Mouse (Mus musculus) hindbrain, embryonic 15.5 days (tissue): ENCODE measurements at regions not wholly inside any gene's neighbourhood (a gene's known extent, or its start where the extent isn't known, plus 50 kb on each side); places are given as distances from the start of the nearest gene placed in this dataset.

Source experiments
- ATAC-seq: fragments of 200-750 bp; cut with Nextera tagmentation; 2 replicates; pipeline ENCODE4 v1.8.0; 2017; ENCODE audit warnings: low read depth, moderate number of reproducible peaks, moderate TSS enrichment; ENCODE audit not compliant: low FRiP score
- H3K27ac ChIP-seq: fragments of 300-500 bp; sonication (generic); replicated peaks from 2 replicates; pipeline ENCODE4 v1.5.1; 2015; ENCODE audit warnings: mild to moderate bottlenecking, inconsistent platforms
- H3K27me3 ChIP-seq: fragments of 300-500 bp; sonication (generic); 2 replicates; pipeline ENCODE4 v1.6.1; 2015; ENCODE audit warnings: control low read depth, inconsistent platforms
- H3K36me3 ChIP-seq: fragments of 300-500 bp; sonication (generic); 2 replicates; pipeline ENCODE4 v1.6.1; 2015; ENCODE audit warnings: control low read depth, inconsistent platforms
- H3K4me1 ChIP-seq: fragments of 300-500 bp; sonication (generic); replicated peaks from 2 replicates; pipeline ENCODE4 v1.6.1; 2015; ENCODE audit warnings: control low read depth, inconsistent platforms
- H3K4me2 ChIP-seq: fragments of 300-500 bp; sonication (generic); 2 replicates; pipeline ENCODE4 v1.6.1; 2015; ENCODE audit warnings: moderate library complexity, mild to moderate bottlenecking, inconsistent platforms
- H3K4me3 ChIP-seq: fragments of 300-500 bp; sonication (generic); 2 replicates; pipeline ENCODE4 v1.5.1; 2015; ENCODE audit warnings: mild to moderate bottlenecking, inconsistent platforms
- H3K9ac ChIP-seq: fragments of 300-500 bp; sonication (generic); 2 replicates; pipeline ENCODE4 v1.6.1; 2015; ENCODE audit warnings: inconsistent platforms
- H3K9me3 ChIP-seq: fragments of 300-500 bp; sonication (generic); 2 replicates; pipeline ENCODE4 v1.6.1; 2016; ENCODE audit warnings: control low read depth, inconsistent platforms
- WGBS: fragments of 180-500 bp; shearing (Covaris S2); methylation state at CpG from one replicate; pipeline ENCODE4 v1.1.7; 2015; 5-methylcytosine and 5-hydroxymethylcytosine counted together

DNA sequence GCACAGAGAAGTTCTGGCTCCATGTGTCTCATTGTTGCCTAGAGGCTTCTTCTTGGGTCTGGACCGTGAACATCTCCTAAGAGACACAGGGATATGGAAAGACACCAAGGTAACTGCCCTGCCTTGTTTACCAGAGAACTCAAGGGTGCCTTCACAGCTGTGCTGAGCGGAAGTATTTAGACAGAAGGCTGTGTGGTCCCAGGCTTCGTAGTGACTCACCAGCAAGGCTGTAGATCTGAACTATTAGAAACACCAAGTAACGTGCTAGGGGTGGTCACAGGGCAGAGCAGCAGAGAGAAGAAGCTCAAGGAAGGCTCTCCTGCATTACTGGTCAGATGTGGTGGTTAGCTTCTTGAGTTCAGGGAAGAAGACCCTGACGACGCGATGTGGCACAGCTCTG, 51.6 kb upstream of the Lpp start:
- no peak overlapping the region for H3K4me2 ChIP-seq
- H3K9me3 ChIP-seq, result no peaks in the 10 kb centered on the region
- no peaks in the 10 kb centered on the region for H3K4me1 ChIP-seq
- 91% methylated on average over 7 of the region's 7 CpGs for WGBS
- H3K9ac ChIP-seq, result no peak overlapping the region
- no peak overlapping the region for H3K27ac ChIP-seq
- no peak overlapping the region for H3K4me3 ChIP-seq
- no peak for ATAC-seq
- no peaks in the 10 kb centered on the region for H3K36me3 ChIP-seq
- no peaks in the 10 kb centered on the region for H3K27me3 ChIP-seq

DNA sequence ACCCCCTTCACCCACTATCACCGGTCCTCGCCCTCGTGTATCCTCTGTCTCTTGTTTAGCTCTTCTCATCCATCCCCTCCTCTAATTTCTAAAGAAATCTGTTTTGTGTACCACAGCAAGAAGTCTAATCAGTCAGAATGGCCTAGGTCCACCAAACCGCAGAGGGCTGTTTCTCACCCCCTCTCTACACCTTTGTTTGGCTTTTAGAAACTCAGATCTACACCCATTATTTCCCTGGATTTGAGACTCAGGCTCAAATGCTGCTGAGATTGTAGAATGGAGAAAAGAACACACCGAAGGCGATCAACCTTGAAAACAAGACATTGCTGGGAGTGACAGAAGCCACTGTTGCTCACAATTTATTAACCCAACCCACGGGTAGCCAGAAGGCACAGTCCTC, 52.7 kb upstream of the Lpp start:
- Histone ChIP-seq H3K27ac (no peak overlapping the region), H3K4me1 (no peaks in the 10 kb centered on the region), H3K4me3 (no peak overlapping the region), H3K27me3 (no peaks in the 10 kb centered on the region), H3K9ac (no peak overlapping the region), H3K4me2 (no peak overlapping the region), H3K36me3 (no peaks in the 10 kb centered on the region), H3K9me3 (no peaks in the 10 kb centered on the region)
- WGBS, result 51% methylated on average over 7 of the region's 7 CpGs
- no peak for ATAC-seq

DNA sequence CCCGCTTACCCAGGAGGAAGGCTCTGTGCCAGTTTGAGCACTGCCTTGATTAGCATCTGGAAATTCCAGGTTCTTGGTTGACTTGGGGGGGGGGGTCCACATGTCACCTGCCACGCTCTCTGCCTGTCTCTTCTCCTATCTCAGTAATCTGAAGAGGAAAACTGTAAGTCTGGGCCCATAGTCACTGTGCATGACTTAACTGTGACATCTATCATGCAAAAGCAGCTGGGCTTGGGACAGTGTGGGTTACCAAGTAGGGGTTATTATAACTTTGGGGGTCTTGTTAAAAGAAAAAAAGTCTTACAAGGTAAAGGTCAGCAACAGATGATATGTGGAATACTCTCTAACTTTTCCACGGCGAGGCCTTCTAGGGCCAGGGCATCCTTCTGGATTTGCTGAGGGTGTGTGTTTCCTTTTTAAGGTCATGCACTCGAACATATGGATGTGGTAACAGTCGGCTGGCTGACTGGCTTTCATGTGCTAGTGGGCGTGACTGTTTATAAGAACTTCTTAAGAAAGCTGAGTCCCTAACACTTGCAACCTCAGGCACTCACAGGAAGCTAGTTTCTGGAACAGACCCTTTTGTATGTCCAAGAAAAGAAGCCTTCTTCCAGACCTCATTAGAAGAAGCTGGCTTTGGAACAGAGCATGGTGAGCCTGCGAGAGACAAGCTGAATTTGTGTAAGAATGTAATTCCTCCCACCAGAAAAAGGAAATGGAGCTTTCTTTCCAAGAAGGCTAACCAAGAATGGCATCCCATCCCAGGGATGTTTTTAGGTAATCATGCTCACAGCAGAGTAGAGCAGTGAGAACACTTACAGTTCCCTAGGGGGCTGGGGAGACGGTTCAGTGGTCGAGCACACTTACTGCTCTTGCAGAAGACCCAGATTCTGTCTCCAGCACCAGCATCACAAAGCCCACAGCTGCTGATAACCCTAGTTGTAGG, 53.7 kb upstream of the Lpp start:
- no peak overlapping the region for H3K9ac ChIP-seq
- no peak overlapping the region for H3K4me3 ChIP-seq
- H3K36me3 ChIP-seq, result no peaks in the 10 kb centered on the region
- no peak overlapping the region for H3K27ac ChIP-seq
- ATAC-seq, result no peak
- H3K9me3 ChIP-seq, result no peaks in the 10 kb centered on the region
- no peaks in the 10 kb centered on the region for H3K4me1 ChIP-seq
- H3K4me2 ChIP-seq, result no peak overlapping the region
- WGBS, result 65% methylated on average over 10 of the region's 10 CpGs
- H3K27me3 ChIP-seq, result no peaks in the 10 kb centered on the region

DNA sequence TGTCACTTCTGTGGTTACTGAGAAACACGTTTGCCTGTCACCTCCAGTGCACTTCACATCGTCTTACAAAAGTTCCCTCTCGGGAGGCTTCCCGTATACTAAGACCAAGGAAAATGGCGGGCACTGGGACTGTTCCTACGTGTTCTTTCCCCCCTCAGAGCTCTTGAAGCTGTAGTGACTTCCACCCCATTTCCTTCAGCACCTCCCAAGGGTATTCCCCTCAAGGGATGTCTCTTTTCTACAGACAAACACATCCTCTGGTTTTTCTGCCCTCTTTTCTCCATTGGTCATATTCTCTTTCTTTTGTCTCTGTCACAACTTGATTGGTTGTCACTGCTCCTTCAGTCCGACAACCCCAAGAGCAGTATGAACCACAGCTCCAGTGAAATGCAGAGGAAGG, 54.9 kb upstream of the Lpp start:
- no peaks in the 10 kb centered on the region for H3K27me3 ChIP-seq
- no peaks in the 10 kb centered on the region for H3K36me3 ChIP-seq
- H3K9ac ChIP-seq, result no peak overlapping the region
- H3K4me1 ChIP-seq, result no peaks in the 10 kb centered on the region
- H3K9me3 ChIP-seq, result no peaks in the 10 kb centered on the region
- WGBS, result 88% methylated on average over 7 of the region's 7 CpGs
- H3K27ac ChIP-seq, result no peak overlapping the region
- no peak overlapping the region for H3K4me2 ChIP-seq
- no peak for ATAC-seq
- H3K4me3 ChIP-seq, result no peak overlapping the region

DNA sequence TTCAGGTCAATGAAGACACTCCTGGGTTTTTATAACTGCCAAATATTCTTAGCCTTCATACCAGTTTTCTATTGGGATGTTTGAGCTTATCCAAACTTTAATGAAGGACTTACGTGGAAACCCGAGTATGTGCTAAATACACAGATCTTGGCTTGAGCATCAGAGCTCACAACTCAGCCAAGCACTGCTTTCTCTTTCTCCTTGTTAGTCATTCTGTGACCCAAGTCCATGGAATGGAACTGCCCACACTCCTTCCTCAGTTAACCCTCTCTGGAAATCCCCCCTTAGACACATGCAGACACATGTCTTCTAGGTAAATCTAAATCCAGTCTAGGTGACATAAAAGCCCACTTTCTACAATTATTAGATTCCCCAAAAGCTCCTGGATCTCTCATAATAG, 58.9 kb upstream of the Lpp start:
- Histone ChIP-seq H3K4me2 (no peak overlapping the region), H3K36me3 (no peaks in the 10 kb centered on the region), H3K9ac (no peak overlapping the region), H3K27ac (no peak overlapping the region), H3K4me3 (no peak overlapping the region), H3K27me3 (no peaks in the 10 kb centered on the region), H3K4me1 (no peaks in the 10 kb centered on the region), H3K9me3 (no peaks in the 10 kb centered on the region)
- ATAC-seq, result no peak
- WGBS, result 95% methylated on average over 2 of the region's 2 CpGs

DNA sequence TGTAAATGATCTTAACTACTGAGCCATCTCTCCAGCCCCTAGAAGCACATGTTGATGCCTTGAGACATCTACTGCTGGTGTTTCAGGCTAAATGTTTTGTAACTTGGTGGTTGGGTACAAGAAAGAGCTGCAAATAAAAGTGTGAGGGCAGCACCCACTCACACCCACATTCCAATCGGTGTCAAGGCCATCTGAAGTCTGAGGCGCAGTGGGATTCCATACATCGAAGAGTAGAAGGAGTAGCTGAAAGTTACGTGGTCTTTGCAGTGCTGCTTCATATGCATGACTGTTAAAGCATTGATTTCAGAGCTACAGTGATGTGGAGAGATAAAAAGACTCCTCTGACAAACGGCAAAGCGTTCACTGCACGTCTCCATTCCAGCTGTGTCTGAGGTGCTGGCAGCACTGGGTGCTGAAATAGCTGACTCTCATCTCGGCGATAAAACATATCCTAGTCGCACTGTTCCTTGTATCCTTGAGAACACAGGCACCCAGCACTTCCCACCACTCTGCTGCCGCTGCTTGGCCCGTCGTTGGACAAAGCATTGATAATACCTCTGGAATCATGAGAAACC, 61.8 kb upstream of the Lpp start:
- H3K9me3 ChIP-seq, result no peaks in the 10 kb centered on the region
- no peak overlapping the region for H3K27ac ChIP-seq
- H3K4me1 ChIP-seq, result no peaks in the 10 kb centered on the region
- 93% methylated on average over 13 of the region's 13 CpGs for WGBS
- H3K36me3 ChIP-seq, result no peaks in the 10 kb centered on the region
- no peak overlapping the region for H3K4me2 ChIP-seq
- no peaks in the 10 kb centered on the region for H3K27me3 ChIP-seq
- no peak for ATAC-seq
- no peak overlapping the region for H3K4me3 ChIP-seq
- no peak overlapping the region for H3K9ac ChIP-seq

DNA sequence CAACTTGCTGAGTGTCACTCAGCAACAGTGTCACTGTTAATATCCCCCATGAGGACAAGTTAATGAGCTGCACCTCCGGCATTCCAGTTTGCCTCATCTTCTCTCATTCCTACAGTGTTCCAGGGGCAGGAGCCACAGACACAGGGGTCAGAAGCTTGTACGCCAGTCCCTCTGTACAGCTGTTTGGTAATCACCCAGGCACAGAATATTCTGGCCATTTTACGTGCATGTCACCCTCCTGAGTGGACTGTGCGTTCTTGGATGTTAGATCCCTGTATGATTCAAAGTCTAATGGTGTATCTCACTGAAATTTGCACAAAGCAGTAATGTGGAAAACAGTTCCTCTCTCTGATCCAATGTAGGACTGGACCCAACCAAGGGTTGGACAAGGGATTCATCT, 66.7 kb upstream of the Lpp start:
- no peak overlapping the region for H3K27ac ChIP-seq
- H3K4me1 ChIP-seq, result no peaks in the 10 kb centered on the region
- no peaks in the 10 kb centered on the region for H3K27me3 ChIP-seq
- ATAC-seq, result no peak
- WGBS, result 84% methylated on average over 4 of the region's 4 CpGs
- no peak overlapping the region for H3K4me2 ChIP-seq
- no peaks in the 10 kb centered on the region for H3K9me3 ChIP-seq
- no peak overlapping the region for H3K4me3 ChIP-seq
- H3K9ac ChIP-seq, result no peak overlapping the region
- H3K36me3 ChIP-seq, result no peaks in the 10 kb centered on the region

DNA sequence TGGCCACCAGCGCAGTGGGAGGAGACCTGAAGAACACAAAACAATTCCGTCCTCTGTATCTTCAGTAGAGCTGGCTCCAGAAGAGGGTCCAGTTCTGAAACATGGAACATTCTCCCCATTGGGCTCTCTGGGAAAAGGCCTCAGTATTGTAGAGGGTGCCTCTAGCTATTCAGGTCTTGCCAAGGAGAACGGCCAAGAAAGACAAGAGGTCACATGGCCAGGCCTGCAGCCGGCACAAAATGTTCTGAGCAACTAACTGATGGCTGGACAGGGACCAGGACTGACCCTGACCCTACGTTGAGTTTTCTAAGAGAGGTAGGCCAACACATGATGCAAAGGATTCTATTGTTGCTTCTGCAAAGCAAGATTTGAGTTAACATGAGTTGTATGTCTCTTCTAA, 67.3 kb upstream of the Lpp start:
- no peaks in the 10 kb centered on the region for H3K9me3 ChIP-seq
- no peak overlapping the region for H3K4me3 ChIP-seq
- no peaks in the 10 kb centered on the region for H3K4me1 ChIP-seq
- H3K27ac ChIP-seq, result no peak overlapping the region
- no peaks in the 10 kb centered on the region for H3K27me3 ChIP-seq
- H3K9ac ChIP-seq, result no peak overlapping the region
- H3K36me3 ChIP-seq, result no peaks in the 10 kb centered on the region
- H3K4me2 ChIP-seq, result no peak overlapping the region
- no peak for ATAC-seq
- 87% methylated on average over 5 of the region's 5 CpGs for WGBS

DNA sequence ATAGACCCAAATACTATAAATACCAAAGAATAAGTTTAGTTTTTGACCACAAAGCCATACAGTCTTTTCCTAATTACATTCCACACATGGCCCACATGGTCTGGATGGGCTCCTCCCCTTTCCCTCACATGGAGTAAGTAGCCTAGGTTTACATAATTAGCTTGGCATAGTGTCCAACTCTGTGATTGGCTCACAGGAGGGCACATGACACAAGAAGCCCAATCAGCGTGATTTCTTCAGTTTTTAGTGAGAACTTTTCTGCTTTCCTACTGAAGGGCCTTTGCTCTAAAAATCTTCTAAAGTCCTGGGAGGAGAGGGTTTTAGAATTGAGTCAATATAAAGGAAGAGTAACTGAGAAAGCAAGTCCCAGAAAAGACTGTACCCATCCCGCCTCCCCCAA, 68.4 kb upstream of the Lpp start:
- H3K4me3 ChIP-seq, result no peak overlapping the region
- WGBS, result 99% methylated on average over 2 of the region's 2 CpGs
- ATAC-seq, result no peak

DNA sequence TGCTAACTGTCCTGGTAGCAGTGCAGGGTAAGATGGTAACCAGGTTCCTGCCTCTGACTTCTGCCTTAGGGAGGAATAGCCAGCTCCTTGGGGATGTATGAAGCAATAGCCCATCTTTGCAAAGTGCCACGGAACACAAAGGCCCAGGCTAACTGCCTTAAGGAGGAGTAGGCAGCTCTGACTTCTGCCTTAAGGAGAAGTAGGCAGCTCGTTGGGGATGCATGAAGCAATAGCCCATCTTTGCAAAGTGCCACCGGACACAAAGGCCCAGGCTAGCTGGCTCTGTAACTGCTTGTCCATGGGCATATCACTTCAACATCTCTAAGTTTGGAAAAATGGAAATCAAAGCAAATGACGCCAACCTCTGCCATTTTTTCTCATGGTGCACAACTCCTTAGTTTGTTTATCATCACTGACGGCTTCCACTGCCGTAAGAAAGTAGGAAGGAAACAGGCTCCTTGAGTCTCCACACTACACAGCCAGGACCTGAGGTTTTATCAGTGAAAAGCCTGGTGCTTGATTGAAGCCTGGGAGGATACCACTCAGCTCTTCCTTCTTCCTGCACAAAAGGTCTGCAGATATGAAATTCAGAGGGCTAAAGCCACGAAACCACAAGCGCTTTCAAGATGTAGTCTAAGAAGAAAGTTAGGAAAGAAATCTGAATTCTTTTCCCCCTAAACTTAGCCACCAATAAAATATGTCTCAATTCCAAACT, 74.4 kb upstream of the Lpp start:
- H3K4me3 ChIP-seq, result no peak overlapping the region
- H3K9me3 ChIP-seq, result no peaks in the 10 kb centered on the region
- no peaks in the 10 kb centered on the region for H3K27me3 ChIP-seq
- H3K27ac ChIP-seq, result no peak overlapping the region
- no peak overlapping the region for H3K4me2 ChIP-seq
- H3K4me1 ChIP-seq, result no peaks in the 10 kb centered on the region
- H3K36me3 ChIP-seq, result no peaks in the 10 kb centered on the region
- WGBS, result 85% methylated on average over 8 of the region's 8 CpGs
- no peak overlapping the region for H3K9ac ChIP-seq
- ATAC-seq, result no peak

More for the DNA sequence above, 68.4 kb upstream of the Lpp start:
- no peak overlapping the region for H3K9ac ChIP-seq
- no peak overlapping the region for H3K4me2 ChIP-seq
- no peaks in the 10 kb centered on the region for H3K36me3 ChIP-seq
- no peaks in the 10 kb centered on the region for H3K4me1 ChIP-seq
- no peaks in the 10 kb centered on the region for H3K27me3 ChIP-seq
- H3K9me3 ChIP-seq, result no peaks in the 10 kb centered on the region
- H3K27ac ChIP-seq, result no peak overlapping the region

DNA sequence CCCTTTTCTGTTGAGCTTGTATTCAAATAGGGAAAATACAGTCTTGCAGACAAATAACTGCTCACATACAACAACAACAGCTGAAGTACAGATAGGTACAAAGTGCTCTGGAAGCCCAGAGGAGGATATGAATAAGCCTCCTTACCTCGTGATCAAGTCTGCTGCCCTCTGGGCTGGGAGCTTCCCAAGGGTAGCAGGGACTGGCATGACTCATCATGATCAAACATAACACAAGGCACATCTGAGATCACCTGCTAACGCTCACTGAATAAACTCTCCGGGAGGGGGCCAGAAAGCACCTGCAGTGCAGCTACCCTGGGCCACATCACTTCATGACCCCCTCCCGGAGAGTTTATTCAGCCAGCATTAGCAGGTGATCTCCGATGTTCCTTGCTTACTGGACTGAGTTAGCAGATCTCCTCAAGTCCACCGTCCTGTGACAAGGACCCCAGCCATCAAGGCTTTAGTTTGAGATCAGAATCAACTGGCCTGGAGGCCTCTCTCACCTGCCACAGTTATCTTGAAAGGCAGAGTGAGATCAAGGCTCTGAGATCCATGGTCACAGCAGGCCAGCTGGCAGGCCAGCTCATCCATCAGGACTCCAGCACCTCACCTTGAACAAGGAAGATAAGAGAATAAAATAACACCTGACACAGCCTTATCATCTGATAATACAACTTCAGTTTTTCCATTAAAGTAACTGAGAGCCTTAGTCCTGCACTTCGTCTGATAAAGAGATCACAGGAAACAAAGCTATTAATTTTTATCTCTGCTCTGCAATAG, 79.6 kb upstream of the Lpp start:
- 77% methylated on average over 7 of the region's 7 CpGs for WGBS
- no peaks in the 10 kb centered on the region for H3K27me3 ChIP-seq
- no peaks in the 10 kb centered on the region for H3K4me1 ChIP-seq
- no peak overlapping the region for H3K27ac ChIP-seq
- no peaks in the 10 kb centered on the region for H3K36me3 ChIP-seq
- ATAC-seq, result no peak
- no peak overlapping the region for H3K9ac ChIP-seq
- H3K4me2 ChIP-seq, result no peak overlapping the region
- no peak overlapping the region for H3K4me3 ChIP-seq
- no peaks in the 10 kb centered on the region for H3K9me3 ChIP-seq

GRCm38 (mm10) chr16:24305391-24305790, 87.9 kb upstream of the Lpp start:
- Histone ChIP-seq H3K4me3 (no peak overlapping the region), H3K27me3 (no peaks in the 10 kb centered on the region), H3K9me3 (no peaks in the 10 kb centered on the region), H3K27ac (no peak overlapping the region), H3K36me3 (no peaks in the 10 kb centered on the region), H3K9ac (no peak overlapping the region), H3K4me2 (no peak overlapping the region), H3K4me1 (no peaks in the 10 kb centered on the region)
- 95% methylated on average over 1 of the region's 1 CpGs for WGBS
- ATAC-seq, result no peak
